ENCODE assay signal across 9 mouse cellular contexts in genomic region chr4:142081631-142082283, GRCm38 (mm10). TPM values are rescaled to one million over a fixed set of nuclear protein-coding genes. Genes with fewer than 3 reads are reported as not detected.
A peak's percentile ranks its signal among the peaks of the same experiment; 100 is the strongest.
DNase-seq lines count a peak whose midpoint lies in the region; ATAC-seq and TF ChIP-seq lines count a peak whose summit lies in the region.
"Had no signal": no experiment of that assay in that cellular context is flagged by ENCODE, and none has a peak within 500 bp of the region (broad histone marks: within the 10 kb centered on the region; RNA-seq: fewer than 3 reads in every experiment).

No protein-coding gene starts in this region.

- peak overlapping the region; percentile 72 for H3K27ac ChIP-seq in left cerebral cortex, adult 2 months
- peak overlapping the region; percentile 73 for H3K27ac ChIP-seq in gastrocnemius, adult 2 months
- H3K27ac ChIP-seq in intestine, embryonic 16.5 days (ENCODE audit: low read length): 0 out of 2 replicates have a peak overlapping the region, but pooled peaks have one; percentile 30
- H3K27ac ChIP-seq in lung, embryonic 16.5 days (ENCODE audit: low read length): peak overlapping the region; percentile 44; the same call in 1 of the 2 replicates
- no peak overlapping the region for H3K27ac ChIP-seq in forebrain, embryonic 14.5 days (ENCODE audit: low read depth, low read length)

- H3K9ac ChIP-seq in intestine, embryonic 16.5 days (ENCODE audit: low read depth, low read length): peak overlapping the region; percentile 41; the same call in 1 of the 2 replicates
- H3K9ac ChIP-seq in lung, embryonic 16.5 days (ENCODE audit: low read length): 0 out of 2 replicates have a peak overlapping the region, but pooled peaks have one; percentile 9
- no peak overlapping the region for H3K9ac ChIP-seq in forebrain, embryonic 14.5 days (ENCODE audit: low read length)

- no peaks in the 10 kb centered on the region for H3K36me3 ChIP-seq in intestine, embryonic 16.5 days (ENCODE audit: control insufficient read depth, insufficient read depth, low read length)
- no peaks in the 10 kb centered on the region for H3K36me3 ChIP-seq in lung, embryonic 16.5 days (ENCODE audit: control insufficient read depth, insufficient read depth, low read length)
- no peaks in the 10 kb centered on the region for H3K36me3 ChIP-seq in forebrain, embryonic 14.5 days (ENCODE audit: control insufficient read depth, insufficient read depth, low read length)

- H3K4me2 ChIP-seq in intestine, embryonic 16.5 days (ENCODE audit: low read depth, low read length): peak overlapping the region; percentile 87
- H3K4me2 ChIP-seq in lung, embryonic 16.5 days (ENCODE audit: low read depth, low read length): no peak overlapping the region; the same call in 1 of the 2 replicates
- H3K4me2 ChIP-seq in forebrain, embryonic 14.5 days (ENCODE audit: low read length): no peak overlapping the region

- WGBS in intestine, embryonic 16.5 days: 46% methylated on average over 13 of the region's 13 CpGs
- 43% methylated on average over 13 of the region's 13 CpGs for WGBS in lung, embryonic 16.5 days
- WGBS in forebrain, embryonic 14.5 days: 65% methylated on average over 13 of the region's 13 CpGs

- intact Hi-C loops in left cerebral cortex, adult 2 months (cut with DNase I): loop anchor here (5.0 kb wide), 1 partner anchor 74 kb away; no protein-coding TSS in a partner anchor
- intact Hi-C loops in gastrocnemius, adult 2 months (cut with DNase I): loop anchor here (2.0 to 5.0 kb wide), 3 partner anchors 17 to 74 kb away; no protein-coding TSS in a partner anchor

- no peaks in the 10 kb centered on the region for H3K9me3 ChIP-seq in intestine, embryonic 16.5 days (ENCODE audit: control insufficient read depth, low read length)
- H3K9me3 ChIP-seq in lung, embryonic 16.5 days (ENCODE audit: control insufficient read depth, low read length): no peaks in the 10 kb centered on the region
- H3K9me3 ChIP-seq in forebrain, embryonic 14.5 days (replicated peaks; ENCODE audit: control insufficient read depth, low read length): no peaks in the 10 kb centered on the region

- no peak for TF ChIP-seq CTCF in left cerebral cortex, adult 2 months (IDR thresholded peaks at IDR 0.05)
- TF ChIP-seq CTCF in gastrocnemius, adult 2 months (IDR thresholded peaks at IDR 0.05): no peak

- ATAC-seq in intestine, embryonic 16.5 days: no peak
- ATAC-seq in lung, embryonic 16.5 days (ENCODE audit: low read depth): no peak
- no peak for ATAC-seq in forebrain, embryonic 14.5 days
- ATAC-seq: Patski had no signal

- no peak for DNase-seq in left cerebral cortex, adult 2 months (ENCODE audit: extremely low spot score in 1 of 2, low spot score in 2 of 2)
- no peak for DNase-seq in left cerebral cortex, adult 8-10 months (ENCODE audit: low spot score in 2 of 2)
- peak; percentile 62 for DNase-seq in gastrocnemius, adult 2 months
- DNase-seq in left cerebral cortex, adult 11 months (ENCODE audit: low spot score): no peak
- no peak for DNase-seq in forebrain, embryonic 14.5 days (ENCODE audit: low spot score)
- no peak for DNase-seq in urinary bladder, adult 2 months (ENCODE audit: low spot score)

- H3K4me1 ChIP-seq in intestine, embryonic 16.5 days (ENCODE audit: control insufficient read depth, insufficient read depth, low read length): peaks cover 59% of the 10 kb centered on the region
- H3K4me1 ChIP-seq in lung, embryonic 16.5 days (replicated peaks; ENCODE audit: control insufficient read depth, insufficient read depth, low read length): peaks cover 44% of the 10 kb centered on the region
- peaks cover 6% of the 10 kb centered on the region for H3K4me1 ChIP-seq in forebrain, embryonic 14.5 days (ENCODE audit: control insufficient read depth, insufficient read depth, low read length)

- H3K27me3 ChIP-seq in intestine, embryonic 16.5 days (replicated peaks; ENCODE audit: control insufficient read depth, insufficient read depth, low read length): no peaks in the 10 kb centered on the region
- H3K27me3 ChIP-seq in lung, embryonic 16.5 days (ENCODE audit: control insufficient read depth, insufficient read depth, low read depth, low read length): no peaks in the 10 kb centered on the region
- peaks cover 27% of the 10 kb centered on the region for H3K27me3 ChIP-seq in forebrain, embryonic 14.5 days (replicated peaks; ENCODE audit: control insufficient read depth, insufficient read depth, low read length)
- H3K27me3 ChIP-seq: Patski had no signal

- H3K4me3 ChIP-seq in left cerebral cortex, adult 2 months: no peak overlapping the region
- H3K4me3 ChIP-seq in gastrocnemius, adult 2 months: peak overlapping the region; percentile 47
- H3K4me3 ChIP-seq in intestine, embryonic 16.5 days (ENCODE audit: low read length): peak overlapping the region; percentile 13
- no peak overlapping the region for H3K4me3 ChIP-seq in lung, embryonic 16.5 days (ENCODE audit: low read length)
- no peak overlapping the region for H3K4me3 ChIP-seq in forebrain, embryonic 14.5 days (ENCODE audit: low read depth, low read length)

RNA-seq across cellular contexts. Expression of gene Tmem51, which starts 2.3 kb away (rescaled TPM):
- 1 to 10 TPM; 4.9 to 5.6 TPM for total RNA-seq in left cerebral cortex, adult 2 months (2021)
- total RNA-seq in left cerebral cortex, adult 8-10 months (2022): 1 to 10 TPM; 5.0 to 6.8 (median 5.4) TPM
- under 1 TPM; 0.66 to 0.75 TPM for total RNA-seq in gastrocnemius, adult 2 months (2021)
- polyA plus RNA-seq in intestine, embryonic 16.5 days (2015; fragmentation: Nextera tagmentation; extraction: Ambion mirVana): 160 and 206 TPM in 2 replicates
- polyA plus RNA-seq in lung, embryonic 16.5 days (2015; fragmentation: Nextera tagmentation; extraction: Ambion mirVana): 25.7 and 26.0 TPM in 2 replicates
- 6.2 and 6.5 TPM in 2 replicates for polyA plus RNA-seq in forebrain, embryonic 14.5 days (2014; fragmentation: Nextera tagmentation; extraction: Ambion mirVana)
- 39.8 and 44.9 TPM in 2 replicates for polyA plus RNA-seq in urinary bladder, adult 2 months (2012; rRNA removed)

Comparison
In these comparisons a context has a peak if more than half of its experiments do, and no peak if none do; other contexts are left out.
1. H3K4me3 ChIP-seq: peak in gastrocnemius, adult 2 months (single experiment) and intestine, embryonic 16.5 days (single experiment); none in left cerebral cortex, adult 2 months (single experiment), lung, embryonic 16.5 days (single experiment) and forebrain, embryonic 14.5 days (single experiment).